Mouse (Mus musculus): ENCODE measurements around the gene 1110051M20Rik. TPM values are rescaled to one million over a fixed set of nuclear protein-coding genes. Genes with fewer than 3 reads are reported as not detected.
A peak's percentile ranks its signal among the peaks of the same experiment; 100 is the strongest.

Gene 1110051M20Rik
- polyA plus RNA-seq, 1 experiment = 106 TPM

- WGBS = 76% methylated on average over 2 of the region's 2 CpGs
- Histone ChIP-seq H3K27ac (ENCODE audit: insufficient read depth, low read length) (no peak overlapping the region), H3K4me1 (ENCODE audit: control insufficient read depth, insufficient read depth, low read length) (no peaks in the 10 kb centered on the region), H3K4me3 (replicated peaks; ENCODE audit: insufficient read depth, low read depth, low read length) (no peak overlapping the region), H3K27me3 (ENCODE audit: control insufficient read depth, insufficient read depth, low read length) (no peaks in the 10 kb centered on the region)
- TF ChIP-seq CTCF (IDR thresholded peaks at IDR 0.05; ENCODE audit: borderline replicate concordance, insufficient read depth, low read depth, low read length) (no peak), POLR2A (IDR thresholded peaks at IDR 0.05; ENCODE audit: borderline replicate concordance, insufficient read depth, low read length) (no peak)
- DNase-seq = no peak
Observed at GRCm38 (mm10) chr2:91462196-91462595, 17.7 kb upstream of the 1110051M20Rik start.

GRCm38 (mm10) chr2:91461341-91461740 is 16.8 kb upstream of the 1110051M20Rik start:
- no peak for DNase-seq
- TF ChIP-seq POLR2A (IDR thresholded peaks at IDR 0.05; ENCODE audit: borderline replicate concordance, insufficient read depth, low read length) = no peak
- no peak for TF ChIP-seq CTCF (IDR thresholded peaks at IDR 0.05; ENCODE audit: borderline replicate concordance, insufficient read depth, low read depth, low read length)
- Histone ChIP-seq H3K27ac (ENCODE audit: insufficient read depth, low read length) (no peak overlapping the region), H3K4me3 (replicated peaks; ENCODE audit: insufficient read depth, low read depth, low read length) (no peak overlapping the region), H3K27me3 (ENCODE audit: control insufficient read depth, insufficient read depth, low read length) (no peaks in the 10 kb centered on the region), H3K4me1 (ENCODE audit: control insufficient read depth, insufficient read depth, low read length) (no peaks in the 10 kb centered on the region)
- WGBS = 88% methylated on average over 3 of the region's 3 CpGs

- Histone ChIP-seq H3K27me3 (ENCODE audit: control insufficient read depth, insufficient read depth, low read length) (no peaks in the 10 kb centered on the region), H3K4me3 (replicated peaks; ENCODE audit: insufficient read depth, low read depth, low read length) (no peak overlapping the region), H3K27ac (ENCODE audit: insufficient read depth, low read length) (no peak overlapping the region), H3K4me1 (ENCODE audit: control insufficient read depth, insufficient read depth, low read length) (no peaks in the 10 kb centered on the region)
- 91% methylated on average over 7 of the region's 7 CpGs for WGBS
- no peak for DNase-seq
- TF ChIP-seq CTCF (IDR thresholded peaks at IDR 0.05; ENCODE audit: borderline replicate concordance, insufficient read depth, low read depth, low read length) = no peak
- no peak for TF ChIP-seq POLR2A (IDR thresholded peaks at IDR 0.05; ENCODE audit: borderline replicate concordance, insufficient read depth, low read length)
Observed at GRCm38 (mm10) chr2:91460771-91461170, 16.3 kb upstream of the 1110051M20Rik start.

GRCm38 (mm10) chr2:91460076-91460475 is 15.6 kb upstream of the 1110051M20Rik start:
- DNase-seq = no peak
- no peak overlapping the region for H3K4me3 ChIP-seq (replicated peaks; ENCODE audit: insufficient read depth, low read depth, low read length)
- H3K4me1 ChIP-seq (ENCODE audit: control insufficient read depth, insufficient read depth, low read length) = no peaks in the 10 kb centered on the region
- WGBS = 97% methylated on average over 6 of the region's 6 CpGs
- H3K27me3 ChIP-seq (ENCODE audit: control insufficient read depth, insufficient read depth, low read length) = no peaks in the 10 kb centered on the region
- no peak overlapping the region for H3K27ac ChIP-seq (ENCODE audit: insufficient read depth, low read length)
- no peak for TF ChIP-seq POLR2A (IDR thresholded peaks at IDR 0.05; ENCODE audit: borderline replicate concordance, insufficient read depth, low read length)
- no peak for TF ChIP-seq CTCF (IDR thresholded peaks at IDR 0.05; ENCODE audit: borderline replicate concordance, insufficient read depth, low read depth, low read length)

GRCm38 (mm10) chr2:91458673-91459391 is 14.3 kb upstream of the 1110051M20Rik start:
- TF ChIP-seq POLR2A (IDR thresholded peaks at IDR 0.05; ENCODE audit: borderline replicate concordance, insufficient read depth, low read length) (no peak), CTCF (IDR thresholded peaks at IDR 0.05; ENCODE audit: borderline replicate concordance, insufficient read depth, low read depth, low read length) (no peak)
- Histone ChIP-seq H3K4me1 (ENCODE audit: control insufficient read depth, insufficient read depth, low read length) (no peaks in the 10 kb centered on the region), H3K27ac (ENCODE audit: insufficient read depth, low read length) (no peak overlapping the region), H3K4me3 (replicated peaks; ENCODE audit: insufficient read depth, low read depth, low read length) (peak overlapping the region; percentile 60), H3K27me3 (ENCODE audit: control insufficient read depth, insufficient read depth, low read length) (no peaks in the 10 kb centered on the region)
- 3% methylated on average over 32 of the region's 32 CpGs for WGBS
- DNase-seq = no peak

GRCm38 (mm10) chr2:91458252-91458672 is 13.8 kb upstream of the 1110051M20Rik start:
- H3K27ac ChIP-seq (ENCODE audit: insufficient read depth, low read length) = no peak overlapping the region
- no peak for DNase-seq

GRCm38 (mm10) chr2:91457656-91458251 is 13.2 kb upstream of the 1110051M20Rik start:
- H3K27ac ChIP-seq (ENCODE audit: insufficient read depth, low read length) = no peak overlapping the region
- TF ChIP-seq POLR2A (IDR thresholded peaks at IDR 0.05; ENCODE audit: borderline replicate concordance, insufficient read depth, low read length) (no peak), CTCF (IDR thresholded peaks at IDR 0.05; ENCODE audit: borderline replicate concordance, insufficient read depth, low read depth, low read length) (no peak)
- no peaks in the 10 kb centered on the region for H3K4me1 ChIP-seq (ENCODE audit: control insufficient read depth, insufficient read depth, low read length)
- H3K4me3 ChIP-seq (replicated peaks; ENCODE audit: insufficient read depth, low read depth, low read length) = peak overlapping the region; percentile 60
- H3K27me3 ChIP-seq (ENCODE audit: control insufficient read depth, insufficient read depth, low read length) = no peaks in the 10 kb centered on the region
- WGBS = 1% methylated on average over 45 of the region's 45 CpGs
- no peak for DNase-seq

More at GRCm38 (mm10) chr2:91458252-91458672, 13.8 kb upstream of the 1110051M20Rik start:
- H3K27me3 ChIP-seq (ENCODE audit: control insufficient read depth, insufficient read depth, low read length) = no peaks in the 10 kb centered on the region
- TF ChIP-seq CTCF (IDR thresholded peaks at IDR 0.05; ENCODE audit: borderline replicate concordance, insufficient read depth, low read depth, low read length) (no peak), POLR2A (IDR thresholded peaks at IDR 0.05; ENCODE audit: borderline replicate concordance, insufficient read depth, low read length) (no peak)
- H3K4me1 ChIP-seq (ENCODE audit: control insufficient read depth, insufficient read depth, low read length) = no peaks in the 10 kb centered on the region
- H3K4me3 ChIP-seq (replicated peaks; ENCODE audit: insufficient read depth, low read depth, low read length) = peak overlapping the region; percentile 60
- WGBS = under 1% methylated on average over 21 of the region's 21 CpGs

GRCm38 (mm10) chr2:91457259-91457655 is 12.8 kb upstream of the 1110051M20Rik start, which contains the start of gene Lrp4:
Gene Lrp4, plus strand, starts transcription at chr2:91457511.
- Histone ChIP-seq H3K4me3 (replicated peaks; ENCODE audit: insufficient read depth, low read depth, low read length) (peak within 1 kb of the TSS; percentile 60), H3K27me3 (ENCODE audit: control insufficient read depth, insufficient read depth, low read length) (no peaks in the 10 kb centered on the region), H3K4me1 (ENCODE audit: control insufficient read depth, insufficient read depth, low read length) (no peaks in the 10 kb centered on the region), H3K27ac (ENCODE audit: insufficient read depth, low read length) (no peak within 1 kb of the TSS)
- DNase-seq = peak in 1 of 2 experiments; percentile 29
- no peak for TF ChIP-seq POLR2A (IDR thresholded peaks at IDR 0.05; ENCODE audit: borderline replicate concordance, insufficient read depth, low read length)
- no peak for TF ChIP-seq CTCF (IDR thresholded peaks at IDR 0.05; ENCODE audit: borderline replicate concordance, insufficient read depth, low read depth, low read length)
- 3% methylated on average over 29 of the region's 36 CpGs for WGBS

Measured in cerebellum, adult 2 months (tissue).